Mouse (Mus musculus): ENCODE data around the gene Chst5. TPM values are rescaled to one million over a fixed set of nuclear protein-coding genes. Genes with fewer than 3 reads are reported as not detected.

Chst5 gene
- total RNA-seq, 2 experiments from 2014 or later = 0.62 to 0.85 TPM

Other genes starting within 250 kb of the Chst5 start
- gene Ctrb1, start 219.4 kb downstream of the Chst5 start, total RNA-seq (2021) = not detected
- 10 to 100 TPM; 47.5 to 53.7 TPM for gene Bcar1, start 166.6 kb downstream of the Chst5 start, total RNA-seq (2021)
- gene Cfdp1, start 56.2 kb downstream of the Chst5 start, total RNA-seq (2021) = 10 to 100 TPM; 79.4 to 83.6 TPM
- gene Tmem170, start 33.7 kb downstream of the Chst5 start, total RNA-seq (2021) = 1 to 10 TPM; 2.8 to 3.3 TPM
- gene Tmem231, start 23.4 kb upstream of the Chst5 start, total RNA-seq (2021) = 10 to 100 TPM in 1 of 2 experiments, 1 to 10 TPM in 1; 9.8 to 10.6 TPM
- 100 to 1,000 TPM; 200 to 212 TPM for gene Gabarapl2, start 30.3 kb upstream of the Chst5 start, total RNA-seq (2021)
- gene Adat1, start 81.9 kb upstream of the Chst5 start, total RNA-seq (2021) = 1 to 10 TPM; 4.8 to 5.2 TPM
- 10 to 100 TPM; 68.3 to 71.8 TPM for gene Kars, start 100.9 kb upstream of the Chst5 start, total RNA-seq (2021)
- gene Terf2ip, start 101.0 kb upstream of the Chst5 start, total RNA-seq (2021) = 10 to 100 TPM; 32.2 to 33.8 TPM
- under 1 TPM in 1 of 2 experiments, not detected in 1; 0.22 TPM for gene Gm6793, start 104.6 kb upstream of the Chst5 start, total RNA-seq (2021)